Mouse (Mus musculus) testis, adult 2 months (tissue): ENCODE data around the gene Tnfrsf22.
"Not testable (repeated sequence)": the region's sequence is repeated elsewhere in the genome, so short reads cannot be mapped to it uniquely, and the experiment has no call there.

Source experiments
- CTCF ChIP-seq: fragments of 200-500 bp; IDR thresholded peaks from 2 replicates; pipeline ENCODE4 v1.5.1; 2012; ENCODE audit warnings: low read depth, mild to moderate bottlenecking, inconsistent platforms, low read length, moderate library complexity; ENCODE audit not compliant: control insufficient read depth, insufficient read depth, insufficient replicate concordance
- POLR2A ChIP-seq: fragments of 200-500 bp; IDR thresholded peaks from 2 replicates; pipeline ENCODE4 v1.6.1; 2012; ENCODE audit warnings: low read depth, mild to moderate bottlenecking, inconsistent platforms, low read length, moderate library complexity; ENCODE audit not compliant: control insufficient read depth

GRCm38 (mm10) chr7:143643949-143644348 lies 5.5 kb downstream of the Tnfrsf22 start:
- TF ChIP-seq CTCF, POLR2A: not testable (repeated sequence)
